ENCODE assay signal across 21 mouse cellular contexts in genomic region chr4:143106971-143107370, GRCm38 (mm10).
A peak's percentile ranks its signal among the peaks of the same experiment; 100 is the strongest.
DNase-seq lines count a peak whose midpoint lies in the region; ATAC-seq and TF ChIP-seq lines count a peak whose summit lies in the region.
"Had no signal": no experiment of that assay in that cellular context is flagged by ENCODE, and none has a peak within 500 bp of the region (broad histone marks: within the 10 kb centered on the region; RNA-seq: fewer than 3 reads in every experiment).

No protein-coding gene starts in this region.

- peaks cover 16% of the 10 kb centered on the region for H3K36me3 ChIP-seq in kidney, embryonic 16.5 days (ENCODE audit: insufficient read depth, low read length)
- peaks cover 17% of the 10 kb centered on the region; the same call in 1 of the 2 replicates for H3K36me3 ChIP-seq in spleen, adult 2 months (ENCODE audit: control insufficient read depth, insufficient read depth, low read length)

- 0 out of 2 replicates have a peak overlapping the region, but pooled peaks have one; percentile 7 for H3K27ac ChIP-seq in kidney, embryonic 16.5 days (ENCODE audit: low read length)
- H3K27ac ChIP-seq in spleen, adult 2 months (ENCODE audit: insufficient read depth, low read length), result peak overlapping the region; percentile 47
- H3K27ac ChIP-seq: embryonic facial prominence, embryonic 10.5 days; forebrain, embryonic 13.5 days; heart, embryonic 10.5 days; hindbrain, embryonic 12.5 days had no signal

- no peak for ATAC-seq in kidney, embryonic 16.5 days (ENCODE audit: low FRiP score, low TSS enrichment)
- ATAC-seq in granulocyte monocyte progenitor cell, adult 5-6 weeks (replicated peaks; ENCODE audit: poor library complexity, severe bottlenecking), result peak; percentile 80
- peak; percentile 64 for ATAC-seq in megakaryocyte progenitor cell, adult 5-6 weeks (replicated peaks; ENCODE audit: poor library complexity)
- ATAC-seq: forebrain, embryonic 13.5 days; forebrain, postnatal 0 days; hindbrain, embryonic 16.5 days; inflammation-experienced regulatory T-cells, adult 6 months had no signal

- WGBS in kidney, embryonic 16.5 days, result 76% methylated on average over 6 of the region's 6 CpGs
- WGBS in spleen, adult 2 months, result 84% methylated on average over 6 of the region's 6 CpGs

- no peak overlapping the region for H3K4me2 ChIP-seq in kidney, embryonic 16.5 days (replicated peaks; ENCODE audit: low read depth, low read length)
- H3K4me2 ChIP-seq: forebrain, embryonic 13.5 days; hindbrain, embryonic 12.5 days had no signal

- H3K9ac ChIP-seq in kidney, embryonic 16.5 days (replicated peaks; ENCODE audit: low read length), result no peak overlapping the region
- H3K9ac ChIP-seq: forebrain, embryonic 13.5 days; forebrain, postnatal 0 days; hindbrain, embryonic 12.5 days had no signal

- H3K9me3 ChIP-seq in kidney, embryonic 16.5 days (ENCODE audit: low read length), result no peaks in the 10 kb centered on the region
- H3K9me3 ChIP-seq: embryonic facial prominence, embryonic 10.5 days; forebrain, embryonic 13.5 days; heart, embryonic 10.5 days; hindbrain, embryonic 12.5 days had no signal

- DNase-seq in kidney, adult 18-20 months, result no peak
- DNase-seq in spleen, adult 2 months (ENCODE audit: low read depth in 1 of 2, low spot score in 2 of 2), result no peak
- DNase-seq in spleen, postnatal 10 days (ENCODE audit: low spot score in 2 of 2), result no peak
- DNase-seq in adrenal gland, adult 2 months, result no peak
- DNase-seq in right cerebral cortex, postnatal 10 days (ENCODE audit: low spot score in 2 of 2), result no peak
- DNase-seq: adrenal gland, postnatal 10 days; cerebellum, adult 11-12 months; cerebellum, adult 9-11 months; cerebellum, postnatal 36 days; forebrain, postnatal 0 days; gastrocnemius, postnatal 14 days; heart, adult 11 months had no signal

- TF ChIP-seq POLR2A in spleen, adult 2 months (IDR thresholded peaks at IDR 0.05; ENCODE audit: low read depth, low read length), result no peak

- H3K27me3 ChIP-seq in kidney, embryonic 16.5 days (ENCODE audit: insufficient read depth, low read length), result no peaks in the 10 kb centered on the region
- no peaks in the 10 kb centered on the region for H3K27me3 ChIP-seq in spleen, adult 2 months (ENCODE audit: control insufficient read depth, insufficient read depth, low read length)
- H3K27me3 ChIP-seq: forebrain, embryonic 13.5 days; hindbrain, embryonic 12.5 days had no signal

- TF ChIP-seq CTCF in spleen, adult 2 months (IDR thresholded peaks at IDR 0.05; ENCODE audit: extremely low read depth, insufficient read depth, insufficient read length, insufficient replicate concordance), result no peak

- H3K4me1 ChIP-seq in kidney, embryonic 16.5 days (ENCODE audit: insufficient read depth, low read length), result peaks cover 23% of the 10 kb centered on the region
- H3K4me1 ChIP-seq in spleen, adult 2 months (ENCODE audit: control insufficient read depth, insufficient read depth, insufficient read length), result peaks cover 5% of the 10 kb centered on the region; the same call in 1 of the 2 replicates
- H3K4me1 ChIP-seq: forebrain, embryonic 13.5 days had no signal

- H3K4me3 ChIP-seq in kidney, embryonic 16.5 days (ENCODE audit: low read length), result no peak overlapping the region
- no peak overlapping the region for H3K4me3 ChIP-seq in spleen, adult 2 months (ENCODE audit: extremely low read depth, insufficient read depth, insufficient read length)
- H3K4me3 ChIP-seq: embryonic facial prominence, embryonic 10.5 days; forebrain, embryonic 13.5 days; heart, embryonic 10.5 days; hindbrain, embryonic 12.5 days had no signal
